Comparison of ENCODE assay signal across 11 mouse cellular contexts in genomic region chr1:51191872-51192613, GRCm38 (mm10).
DNase-seq lines count a peak whose midpoint lies in the region; ATAC-seq lines count a peak whose summit lies in the region.
"Had no signal": no experiment of that assay in that cellular context is flagged by ENCODE, and none has a peak within 500 bp of the region (broad histone marks: within the 10 kb centered on the region; RNA-seq: fewer than 3 reads in every experiment).

No protein-coding gene starts in this region.

- peak overlapping the region; percentile 21; the same call in 1 of the 2 replicates for H3K4me2 ChIP-seq in heart, embryonic 13.5 days
- H3K4me2 ChIP-seq in heart, embryonic 11.5 days = no peak overlapping the region
- no peak overlapping the region for H3K4me2 ChIP-seq in stomach, embryonic 16.5 days (ENCODE audit: low read depth, low read length)
- H3K4me2 ChIP-seq: embryonic facial prominence, embryonic 15.5 days; intestine, embryonic 15.5 days; liver, embryonic 13.5 days had no signal

- 31% methylated on average over 6 of the region's 6 CpGs for WGBS in heart, embryonic 13.5 days
- WGBS in heart, embryonic 11.5 days (ENCODE audit: insufficient replicate concordance) = 35% methylated on average over 6 of the region's 6 CpGs
- 34% methylated on average over 6 of the region's 6 CpGs for WGBS in stomach, embryonic 16.5 days

- peak; percentile 10 for DNase-seq in lung, postnatal 36 days
- DNase-seq in lung, postnatal 10 days = no peak
- DNase-seq in cerebellum, postnatal 36 days = peak; percentile 8 to 25
- DNase-seq in adrenal gland, postnatal 36 days = no peak
- DNase-seq: adrenal gland, postnatal 10 days; liver, embryonic 13.5 days had no signal

- no peak for ATAC-seq in heart, embryonic 13.5 days (ENCODE audit: extremely low read depth, insufficient number of reproducible peaks, low FRiP score, low TSS enrichment)
- no peak for ATAC-seq in heart, embryonic 11.5 days (replicated peaks; ENCODE audit: insufficient number of reproducible peaks, low FRiP score, low TSS enrichment)
- peak; percentile 53; the same call in 1 of the 2 replicates for ATAC-seq in stomach, embryonic 16.5 days (ENCODE audit: insufficient read depth, low FRiP score)
- ATAC-seq: intestine, embryonic 15.5 days had no signal

- peaks cover 16% of the 10 kb centered on the region for H3K4me1 ChIP-seq in heart, embryonic 13.5 days
- H3K4me1 ChIP-seq in heart, embryonic 11.5 days (ENCODE audit: control insufficient read depth, insufficient read depth, low read length) = peaks cover 9% of the 10 kb centered on the region
- 0 out of 2 replicates have a peak, but pooled peaks cover 7% of the 10 kb centered on the region for H3K4me1 ChIP-seq in stomach, embryonic 16.5 days (ENCODE audit: control insufficient read depth, insufficient read depth, low read length)
- H3K4me1 ChIP-seq: embryonic facial prominence, embryonic 15.5 days; liver, embryonic 13.5 days had no signal

- H3K27ac ChIP-seq in heart, embryonic 13.5 days (replicated peaks) = peak overlapping the region; percentile 50
- H3K27ac ChIP-seq in heart, embryonic 11.5 days (ENCODE audit: low read depth, low read length) = no peak overlapping the region
- H3K27ac ChIP-seq in stomach, embryonic 16.5 days (ENCODE audit: low read length) = peak overlapping the region; percentile 54; the same call in 1 of the 2 replicates
- H3K27ac ChIP-seq: embryonic facial prominence, embryonic 15.5 days; intestine, embryonic 15.5 days; liver, embryonic 13.5 days had no signal

- no peaks in the 10 kb centered on the region for H3K27me3 ChIP-seq in heart, embryonic 13.5 days (replicated peaks)
- H3K27me3 ChIP-seq in heart, embryonic 11.5 days (ENCODE audit: control insufficient read depth, insufficient read depth, low read length) = no peaks in the 10 kb centered on the region
- H3K27me3 ChIP-seq in stomach, embryonic 16.5 days (ENCODE audit: control insufficient read depth, insufficient read depth, low read length) = no peaks in the 10 kb centered on the region
- H3K27me3 ChIP-seq: embryonic facial prominence, embryonic 15.5 days; intestine, embryonic 15.5 days; liver, embryonic 13.5 days had no signal

- H3K36me3 ChIP-seq in heart, embryonic 13.5 days = no peaks in the 10 kb centered on the region
- no peaks in the 10 kb centered on the region for H3K36me3 ChIP-seq in heart, embryonic 11.5 days (ENCODE audit: control insufficient read depth, insufficient read depth, low read length)
- H3K36me3 ChIP-seq in stomach, embryonic 16.5 days (ENCODE audit: control insufficient read depth, insufficient read depth, low read length) = no peaks in the 10 kb centered on the region
- H3K36me3 ChIP-seq: embryonic facial prominence, embryonic 15.5 days; intestine, embryonic 15.5 days; liver, embryonic 13.5 days had no signal

- no peaks in the 10 kb centered on the region for H3K9me3 ChIP-seq in heart, embryonic 13.5 days
- H3K9me3 ChIP-seq in heart, embryonic 11.5 days (replicated peaks; ENCODE audit: control insufficient read depth, low read length) = no peaks in the 10 kb centered on the region
- no peaks in the 10 kb centered on the region for H3K9me3 ChIP-seq in stomach, embryonic 16.5 days (replicated peaks; ENCODE audit: control insufficient read depth, low read length)
- H3K9me3 ChIP-seq: embryonic facial prominence, embryonic 15.5 days; intestine, embryonic 15.5 days; liver, embryonic 13.5 days had no signal

- H3K4me3 ChIP-seq in heart, embryonic 13.5 days = no peak overlapping the region
- H3K4me3 ChIP-seq in heart, embryonic 11.5 days (ENCODE audit: low read depth, low read length) = no peak overlapping the region
- no peak overlapping the region for H3K4me3 ChIP-seq in stomach, embryonic 16.5 days (replicated peaks; ENCODE audit: low read length)
- H3K4me3 ChIP-seq: embryonic facial prominence, embryonic 15.5 days; intestine, embryonic 15.5 days; liver, embryonic 13.5 days had no signal

- peak overlapping the region; percentile 34; the same call in 1 of the 2 replicates for H3K9ac ChIP-seq in heart, embryonic 13.5 days
- H3K9ac ChIP-seq in heart, embryonic 11.5 days (ENCODE audit: low read depth, low read length) = no peak overlapping the region
- no peak overlapping the region for H3K9ac ChIP-seq in stomach, embryonic 16.5 days (ENCODE audit: low read length)
- H3K9ac ChIP-seq: embryonic facial prominence, embryonic 15.5 days; intestine, embryonic 15.5 days; liver, embryonic 13.5 days had no signal

Comparison
In these comparisons a context has a peak if more than half of its experiments do, and no peak if none do; other contexts are left out.
1. DNase-seq: peak in lung, postnatal 36 days (single experiment) and cerebellum, postnatal 36 days (2 of 2); none in lung, postnatal 10 days (single experiment) and adrenal gland, postnatal 36 days (0 of 2).